Mouse (Mus musculus): Measurements from ENCODE around the gene Magea3. TPM values are rescaled to one million over a fixed set of nuclear protein-coding genes. Genes with fewer than 3 reads are reported as not detected.
"Not testable (repeated sequence)": the region's sequence is repeated elsewhere in the genome, so short reads cannot be mapped to it uniquely, and the experiment has no call there.

Magea3 gene
- not detected for total RNA-seq (2021)
- long read RNA-seq, experiment 1, result 0 reads
- long read RNA-seq, experiment 2, result 0 reads

DNA sequence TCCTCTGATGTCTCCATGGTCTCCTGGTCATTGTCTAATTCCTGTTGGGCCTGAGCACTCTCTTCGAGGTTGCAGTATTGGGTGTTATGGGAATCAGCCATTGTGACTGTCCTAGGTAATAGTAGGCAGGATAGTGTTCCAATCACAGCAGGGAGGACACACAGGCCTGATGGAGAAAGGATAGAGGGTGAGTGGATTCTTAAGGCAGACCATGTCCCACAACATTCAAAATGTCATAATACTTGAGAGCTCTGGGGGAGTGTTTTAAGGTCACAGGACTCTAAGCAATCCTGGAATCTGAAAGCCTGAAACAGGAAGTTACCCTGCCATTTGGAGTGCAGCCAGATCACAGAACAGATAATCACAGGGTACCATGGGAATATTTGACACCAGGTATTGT, at the start of gene Magea3:
TSS of gene Magea3 (minus strand) at position 101 of the 400 bp plus-strand sequence.
- not testable (repeated sequence) for DNase-seq

DNA sequence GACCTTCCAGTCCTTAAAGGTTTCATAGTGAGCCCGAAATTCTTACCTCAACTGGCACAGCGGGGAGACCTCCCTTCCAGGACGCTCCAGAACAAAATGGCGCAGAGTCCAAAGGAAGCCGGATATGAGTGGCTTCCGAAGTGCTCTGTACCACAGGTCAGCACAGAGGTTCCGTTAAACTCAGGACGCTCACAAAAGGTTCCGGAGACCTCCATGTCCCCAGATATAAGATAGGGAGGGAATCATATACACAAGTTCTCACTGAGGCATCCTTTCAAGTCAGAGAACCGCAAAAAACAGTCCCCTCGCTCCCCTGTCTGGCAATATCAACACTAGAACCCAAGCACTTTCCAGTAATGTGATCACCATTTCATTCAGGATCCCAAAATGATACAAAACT, 46.4 kb upstream of the Magea3 start, which contains the start of gene Magea8:
TSS of gene Magea8 (minus strand) at position 101 of the 400 bp plus-strand sequence.
- DNase-seq, result not testable (repeated sequence)

DNA sequence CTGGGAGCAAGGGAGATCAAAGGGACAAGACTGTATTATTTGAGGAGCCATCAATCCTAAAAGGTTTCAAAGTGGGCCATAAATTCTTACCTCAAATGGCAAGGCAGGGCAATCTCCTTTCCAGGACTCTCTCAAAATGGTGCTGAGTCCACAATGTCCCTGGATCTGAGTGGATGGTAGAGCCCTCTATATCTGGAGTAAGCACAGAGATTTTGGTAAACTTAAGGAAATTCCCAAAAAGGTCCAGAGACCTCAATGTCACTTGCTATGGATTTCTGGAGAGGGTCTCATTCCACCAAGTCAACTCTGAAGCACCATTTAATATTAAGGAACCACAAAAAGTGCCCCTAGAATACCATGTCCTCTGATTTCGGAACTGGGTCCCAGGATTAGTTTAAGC, 13.4 kb downstream of the Magea3 start, which contains the start of gene Magea6:
TSS of gene Magea6 (minus strand) at position 101 of the 400 bp plus-strand sequence.
- DNase-seq, result not testable (repeated sequence)

Other genes starting within 250 kb of the Magea3 start
- gene Cldn34b1, start 59.2 kb downstream of the Magea3 start, total RNA-seq (2021), result not detected
- not detected for gene Magea6, start 13.5 kb downstream of the Magea3 start, total RNA-seq (2021)
- not detected for gene Magea8, start 46.3 kb upstream of the Magea3 start, total RNA-seq (2021)
- not detected for gene Magea5, start 113.6 kb upstream of the Magea3 start, total RNA-seq (2021)
- not detected for gene Magea1, start 140.3 kb upstream of the Magea3 start, total RNA-seq (2021)
- gene Magea2, start 144.2 kb upstream of the Magea3 start, total RNA-seq (2021), result not detected
- gene Cldn34b2, start 178.9 kb upstream of the Magea3 start, total RNA-seq (2021), result not detected